Mouse (Mus musculus) forebrain, embryonic 10.5 days (tissue): ENCODE data around the gene Chpf. TPM values are rescaled to one million over a fixed set of nuclear protein-coding genes. Genes with fewer than 3 reads are reported as not detected.

Experiments
- DNase-seq: peaks from one replicate; pipeline ENCODE4 v3.0.0-alpha.2; 2017; ENCODE audit warnings: low spot score; ENCODE audit errors: extremely low spot score
- H3K27ac ChIP-seq: fragments of 300-500 bp; sonication (generic); 2 replicates; pipeline ENCODE4 v1.5.1; 2016; ENCODE audit warnings: mild to moderate bottlenecking
- H3K27me3 ChIP-seq: fragments of 300-500 bp; sonication (generic); 2 replicates; pipeline ENCODE4 v1.6.1; 2016; ENCODE audit warnings: mild to moderate bottlenecking; ENCODE audit not compliant: poor library complexity, severe bottlenecking
- H3K36me3 ChIP-seq: fragments of 300-500 bp; sonication (generic); replicated peaks from 2 replicates; pipeline ENCODE4 v1.6.1; 2016; ENCODE audit warnings: mild to moderate bottlenecking, moderate library complexity
- H3K4me1 ChIP-seq: fragments of 300-500 bp; sonication (generic); 2 replicates; pipeline ENCODE4 v1.6.1; 2016
- H3K4me3 ChIP-seq: fragments of 300-500 bp; sonication (generic); 2 replicates; pipeline ENCODE4 v1.5.1; 2016; ENCODE audit warnings: mild to moderate bottlenecking, moderate library complexity
- H3K9me3 ChIP-seq: fragments of 300-500 bp; sonication (generic); 2 replicates; pipeline ENCODE4 v1.6.1; 2016; ENCODE audit warnings: mild to moderate bottlenecking, moderate library complexity
- WGBS: fragments of 180-500 bp; shearing (Covaris S2); methylation state at CpG from one replicate; pipeline ENCODE4 v1.1.7; 2016; 5-methylcytosine and 5-hydroxymethylcytosine counted together
- polyA plus RNA-seq: library from polyadenylated mRNA; unstranded; fragments of >200 nt; fragmentation: Nextera tagmentation; extraction: Ambion mirVana; gene quantifications from 2 replicates; pipeline ENCODE4 v1.2.1, GENCODE M21; 2016

The Chpf gene
- polyA plus RNA-seq, 1 experiment from 2014 or later = 20.1 TPM

DNA sequence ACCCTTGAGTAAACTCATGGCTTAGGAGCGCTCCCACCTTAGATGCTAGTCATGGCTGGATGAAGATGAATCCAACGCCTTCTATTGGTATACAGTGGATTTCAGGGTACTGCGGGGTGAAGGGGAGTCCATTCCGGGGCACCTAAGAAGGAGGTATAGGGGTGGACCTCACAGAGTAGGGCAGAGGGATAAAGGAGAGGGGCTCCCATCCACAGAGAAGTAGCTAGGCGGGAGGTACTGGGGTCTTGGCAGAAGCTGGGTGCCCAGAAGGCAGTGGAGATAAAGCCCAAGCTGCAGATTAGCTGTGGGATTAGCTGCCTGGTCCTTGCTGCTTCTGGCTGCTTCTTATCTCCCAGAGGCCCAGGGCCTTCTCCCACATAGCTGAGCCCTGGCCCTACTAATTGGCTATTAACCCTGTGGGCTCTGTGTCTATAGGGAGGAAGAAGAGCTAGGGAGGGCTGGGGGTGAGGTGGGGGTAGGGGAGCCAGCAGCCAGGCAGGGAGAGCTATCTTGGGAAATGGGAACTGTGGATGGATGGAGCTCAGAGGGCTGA lies 15.4 kb downstream of the Chpf start:
- Histone ChIP-seq H3K27me3 (peaks cover 95% of the 10 kb centered on the region), H3K27ac (peak overlapping the region; percentile 45; the same call in 1 of the 2 replicates), H3K36me3 (no peaks in the 10 kb centered on the region), H3K4me1 (peaks cover 54% of the 10 kb centered on the region), H3K9me3 (no peaks in the 10 kb centered on the region), H3K4me3 (no peak overlapping the region)
- no peak for DNase-seq
- WGBS = 66% methylated on average over 5 of the region's 5 CpGs

DNA sequence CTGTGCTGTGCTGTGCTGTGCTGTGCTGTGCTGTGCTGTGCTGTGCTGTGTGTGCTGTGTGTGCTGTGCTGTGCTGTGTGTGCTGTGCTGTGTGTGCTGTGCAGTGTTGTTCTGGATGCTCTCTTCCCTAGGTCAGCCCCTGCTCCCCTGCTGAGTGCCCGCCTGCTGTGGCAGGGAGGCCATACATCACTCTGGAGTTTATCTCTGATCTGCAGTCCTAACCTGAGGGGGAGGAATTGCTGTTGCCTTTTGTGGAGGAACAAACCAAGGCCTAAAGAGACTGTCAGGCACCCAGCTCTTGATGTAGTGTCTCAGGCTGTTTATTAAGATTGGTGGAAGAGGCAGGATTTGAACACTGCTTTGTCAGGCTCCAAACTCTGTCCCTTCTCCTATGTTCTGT lies 16.5 kb downstream of the Chpf start:
- no peaks in the 10 kb centered on the region for H3K9me3 ChIP-seq
- H3K27ac ChIP-seq = no peak overlapping the region
- 44% methylated on average over 1 of the region's 1 CpGs for WGBS
- H3K4me3 ChIP-seq = no peak overlapping the region
- peaks cover 59% of the 10 kb centered on the region for H3K4me1 ChIP-seq
- no peaks in the 10 kb centered on the region for H3K36me3 ChIP-seq
- H3K27me3 ChIP-seq = peaks cover 95% of the 10 kb centered on the region
- DNase-seq = no peak

- Histone ChIP-seq H3K27ac (no peak overlapping the region), H3K27me3 (peaks cover 95% of the 10 kb centered on the region), H3K9me3 (no peaks in the 10 kb centered on the region), H3K4me3 (no peak overlapping the region), H3K36me3 (no peaks in the 10 kb centered on the region), H3K4me1 (peaks cover 70% of the 10 kb centered on the region)
- DNase-seq = no peak
- 87% methylated on average over 7 of the region's 7 CpGs for WGBS
Measured at GRCm38 (mm10) chr1:75460297-75460696, 18.8 kb downstream of the Chpf start.

GRCm38 (mm10) chr1:75458789-75459684 lies 20.1 kb downstream of the Chpf start:
- DNase-seq = no peak
- peaks cover 95% of the 10 kb centered on the region for H3K27me3 ChIP-seq

GRCm38 (mm10) chr1:75458025-75458788 lies 20.9 kb downstream of the Chpf start:
- Histone ChIP-seq H3K27me3 (peaks cover 95% of the 10 kb centered on the region), H3K4me3 (peak overlapping the region; percentile 50), H3K9me3 (no peaks in the 10 kb centered on the region), H3K4me1 (peaks cover 69% of the 10 kb centered on the region), H3K36me3 (no peaks in the 10 kb centered on the region), H3K27ac (peak overlapping the region; percentile 85)
- under 1% methylated on average over 42 of the region's 42 CpGs for WGBS
- DNase-seq = peak; percentile 61

More at GRCm38 (mm10) chr1:75458789-75459684, 20.1 kb downstream of the Chpf start:
- Histone ChIP-seq H3K4me3 (peak overlapping the region; percentile 50), H3K27ac (peak overlapping the region; percentile 85), H3K4me1 (peaks cover 69% of the 10 kb centered on the region), H3K9me3 (no peaks in the 10 kb centered on the region), H3K36me3 (no peaks in the 10 kb centered on the region)
- 21% methylated on average over 23 of the region's 23 CpGs for WGBS

DNA sequence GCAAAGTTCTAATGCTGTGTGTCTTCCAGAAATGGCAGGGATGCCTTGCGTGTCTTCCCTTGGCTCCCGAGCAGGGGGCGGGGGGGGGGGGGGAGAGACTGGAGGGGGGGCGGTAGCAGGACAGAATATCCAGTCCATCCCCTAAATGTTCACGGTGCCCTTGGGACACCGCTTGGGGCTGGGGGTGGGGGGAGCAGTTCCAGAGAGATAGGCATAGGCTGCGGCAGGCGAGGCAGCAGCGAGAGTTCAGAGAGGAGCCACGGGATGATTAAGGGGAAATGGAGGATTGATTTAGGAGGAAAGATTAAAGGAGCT lies 21.4 kb downstream of the Chpf start:
- H3K27me3 ChIP-seq = peaks cover 98% of the 10 kb centered on the region
- peaks cover 70% of the 10 kb centered on the region for H3K4me1 ChIP-seq

GRCm38 (mm10) chr1:75456746-75457564 lies 22.2 kb downstream of the Chpf start:
- Histone ChIP-seq H3K27ac (peak overlapping the region; percentile 85), H3K4me3 (no peak overlapping the region; the same call in 1 of the 2 replicates), H3K9me3 (no peaks in the 10 kb centered on the region), H3K36me3 (no peaks in the 10 kb centered on the region), H3K27me3 (peaks cover 98% of the 10 kb centered on the region), H3K4me1 (peaks cover 74% of the 10 kb centered on the region)
- DNase-seq = peak; percentile 56
- WGBS = 7% methylated on average over 14 of the region's 14 CpGs

More for the DNA sequence above, 21.4 kb downstream of the Chpf start:
- WGBS = under 1% methylated on average over 9 of the region's 10 CpGs
- peak overlapping the region; percentile 50 for H3K4me3 ChIP-seq
- no peaks in the 10 kb centered on the region for H3K36me3 ChIP-seq
- H3K27ac ChIP-seq = peak overlapping the region; percentile 85
- H3K9me3 ChIP-seq = no peaks in the 10 kb centered on the region
- no peak for DNase-seq

DNA sequence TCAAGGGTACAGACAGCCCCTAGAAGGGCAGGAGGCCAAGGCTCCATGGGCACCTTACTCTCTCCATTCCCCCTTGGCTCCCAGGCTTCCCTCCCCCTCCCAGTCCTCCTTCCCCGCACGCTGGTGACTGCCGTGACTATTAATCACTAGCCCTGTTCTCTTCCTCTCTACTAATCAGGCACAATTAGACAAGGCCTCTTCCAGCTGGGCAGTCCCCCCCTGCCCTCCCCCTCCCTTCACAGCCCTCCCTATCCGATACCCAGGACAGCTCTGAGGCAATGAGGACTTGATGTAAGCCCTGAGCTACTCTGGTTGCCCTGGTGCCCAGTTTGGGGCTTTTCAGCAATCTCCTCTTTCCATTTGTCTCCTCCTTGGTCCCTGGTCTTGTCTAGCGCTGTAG lies 23.2 kb downstream of the Chpf start:
- WGBS = 22% methylated on average over 5 of the region's 5 CpGs
- DNase-seq = no peak
- no peak overlapping the region for H3K4me3 ChIP-seq
- H3K4me1 ChIP-seq = peaks cover 84% of the 10 kb centered on the region
- H3K27me3 ChIP-seq = peaks cover 98% of the 10 kb centered on the region
- no peaks in the 10 kb centered on the region for H3K36me3 ChIP-seq
- H3K27ac ChIP-seq = peak overlapping the region; percentile 71
- H3K9me3 ChIP-seq = no peaks in the 10 kb centered on the region

DNA sequence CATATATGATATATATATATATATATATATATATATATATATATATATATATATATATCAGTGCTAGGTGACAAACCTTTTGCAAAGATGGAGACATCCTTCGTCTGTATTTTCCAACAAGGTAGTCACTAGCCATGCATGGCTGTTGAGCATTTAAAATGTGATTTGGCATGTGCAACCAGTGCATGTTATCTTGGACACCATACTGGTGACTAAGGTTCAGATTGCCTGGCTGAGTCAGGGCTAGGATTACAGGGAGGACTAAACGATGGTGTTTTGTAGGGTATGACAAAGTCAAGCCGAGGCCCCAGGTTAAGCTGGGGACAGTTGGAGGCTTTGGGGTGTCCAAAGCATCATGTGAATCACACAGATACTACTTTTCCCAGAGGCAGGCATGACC lies 23.7 kb downstream of the Chpf start:
- Histone ChIP-seq H3K27me3 (peaks cover 98% of the 10 kb centered on the region), H3K4me1 (peaks cover 89% of the 10 kb centered on the region), H3K9me3 (no peaks in the 10 kb centered on the region), H3K27ac (peak overlapping the region; percentile 71; the same call in 1 of the 2 replicates), H3K4me3 (no peak overlapping the region), H3K36me3 (no peaks in the 10 kb centered on the region)
- 70% methylated on average over 3 of the region's 3 CpGs for WGBS
- no peak for DNase-seq

- Histone ChIP-seq H3K27me3 (peaks cover 98% of the 10 kb centered on the region), H3K4me3 (no peak overlapping the region), H3K27ac (0 out of 2 replicates have a peak overlapping the region, but pooled peaks have one; percentile 80), H3K4me1 (peaks cover 98% of the 10 kb centered on the region), H3K9me3 (no peaks in the 10 kb centered on the region), H3K36me3 (no peaks in the 10 kb centered on the region)
- 60% methylated on average over 5 of the region's 5 CpGs for WGBS
- no peak for DNase-seq
Measured at GRCm38 (mm10) chr1:75451900-75452299, 27.2 kb downstream of the Chpf start.

- Histone ChIP-seq H3K27me3 (peaks cover 98% of the 10 kb centered on the region), H3K4me1 (peaks cover 98% of the 10 kb centered on the region), H3K4me3 (peak within 1 kb of the TSS; percentile 46), H3K27ac (peak within 1 kb of the TSS; percentile 80), H3K9me3 (no peaks in the 10 kb centered on the region), H3K36me3 (no peaks in the 10 kb centered on the region)
- peak; percentile 40 for DNase-seq
- under 1% methylated on average over 35 of the region's 35 CpGs for WGBS
Measured at GRCm38 (mm10) chr1:75450314-75451005, 28.6 kb downstream of the Chpf start, which contains the start of gene Asic4. TSS of gene Asic4 (plus strand) at chr1:75450436.
